Mouse (Mus musculus) fat pad, adult 2 months (tissue): ENCODE data around the gene Exoc3l4.

Experiments
- DNase-seq: peaks from one replicate; pipeline ENCODE4 v3.0.0-alpha.2; 2011; ENCODE audit warnings: low read depth, low spot score; ENCODE audit errors: extremely low read depth

Gene Exoc3l4

GRCm38 (mm10) chr12:111448931-111449705 lies 32.3 kb downstream of the Exoc3l4 start:
- no peak for DNase-seq

GRCm38 (mm10) chr12:111450359-111450758 lies 33.5 kb downstream of the Exoc3l4 start:
- DNase-seq: no peak

GRCm38 (mm10) chr12:111451561-111451960 lies 34.7 kb downstream of the Exoc3l4 start:
- no peak for DNase-seq

- no peak for DNase-seq
Observed at GRCm38 (mm10) chr12:111454021-111454420, 37.2 kb downstream of the Exoc3l4 start.

- DNase-seq: no peak
Observed at GRCm38 (mm10) chr12:111454543-111455280, 37.9 kb downstream of the Exoc3l4 start.

- DNase-seq: no peak
Observed at GRCm38 (mm10) chr12:111455311-111455846, 38.6 kb downstream of the Exoc3l4 start.

- DNase-seq: no peak
Observed at GRCm38 (mm10) chr12:111455860-111456259, 39.0 kb downstream of the Exoc3l4 start.

GRCm38 (mm10) chr12:111457742-111458141 lies 40.9 kb downstream of the Exoc3l4 start:
- DNase-seq: no peak

GRCm38 (mm10) chr12:111463570-111463969 lies 46.8 kb downstream of the Exoc3l4 start:
- DNase-seq: no peak

- no peak for DNase-seq
Observed at GRCm38 (mm10) chr12:111466369-111466768, 49.6 kb downstream of the Exoc3l4 start.

- no peak for DNase-seq
Observed at GRCm38 (mm10) chr12:111468206-111468605, 51.4 kb downstream of the Exoc3l4 start.

- DNase-seq: no peak
Observed at GRCm38 (mm10) chr12:111469507-111469906, 52.7 kb downstream of the Exoc3l4 start.

- no peak for DNase-seq
Observed at GRCm38 (mm10) chr12:111471119-111471518, 54.3 kb downstream of the Exoc3l4 start.

- peak; percentile 16 for DNase-seq
Observed at GRCm38 (mm10) chr12:111471721-111472120, 54.9 kb downstream of the Exoc3l4 start.

- no peak for DNase-seq
Observed at GRCm38 (mm10) chr12:111472886-111473285, 56.1 kb downstream of the Exoc3l4 start.

GRCm38 (mm10) chr12:111474384-111474783 lies 57.6 kb downstream of the Exoc3l4 start:
- no peak for DNase-seq

GRCm38 (mm10) chr12:111474893-111475643 lies 58.3 kb downstream of the Exoc3l4 start:
- peak; percentile 56 for DNase-seq

GRCm38 (mm10) chr12:111478924-111479323 lies 62.1 kb downstream of the Exoc3l4 start:
- no peak for DNase-seq

GRCm38 (mm10) chr12:111479917-111480316 lies 63.1 kb downstream of the Exoc3l4 start:
- no peak for DNase-seq
